Mouse (Mus musculus) heart, embryonic 10.5 days (tissue): ENCODE results near the gene Fstl3. TPM values are rescaled to one million over a fixed set of nuclear protein-coding genes. Genes with fewer than 3 reads are reported as not detected.
"Not testable (repeated sequence)": the region's sequence is repeated elsewhere in the genome, so short reads cannot be mapped to it uniquely, and the experiment has no call there.

Experiments
- DNase-seq: peaks from one replicate; pipeline ENCODE4 v3.0.0-alpha.2; 2017; ENCODE audit warnings: low spot score
- H3K27ac ChIP-seq: fragments of 300-500 bp; sonication (generic); 2 replicates; pipeline ENCODE4 v1.5.1; 2016; ENCODE audit warnings: mild to moderate bottlenecking
- H3K27me3 ChIP-seq: fragments of 300-500 bp; sonication (generic); 2 replicates; pipeline ENCODE4 v1.6.1; 2016; ENCODE audit warnings: mild to moderate bottlenecking; ENCODE audit not compliant: poor library complexity, insufficient read depth, severe bottlenecking
- H3K36me3 ChIP-seq: fragments of 300-500 bp; sonication (generic); 2 replicates; pipeline ENCODE4 v1.6.1; 2016; ENCODE audit warnings: mild to moderate bottlenecking, moderate library complexity
- H3K4me1 ChIP-seq: fragments of 300-500 bp; sonication (generic); 2 replicates; pipeline ENCODE4 v1.6.1; 2016; ENCODE audit warnings: mild to moderate bottlenecking
- H3K4me3 ChIP-seq: fragments of 300-500 bp; sonication (generic); 2 replicates; pipeline ENCODE4 v1.5.1; 2016; ENCODE audit warnings: mild to moderate bottlenecking, moderate library complexity
- H3K9me3 ChIP-seq: fragments of 300-500 bp; sonication (generic); 2 replicates; pipeline ENCODE4 v1.6.1; 2016; ENCODE audit warnings: mild to moderate bottlenecking, moderate library complexity
- WGBS: fragments of 180-500 bp; shearing (Covaris S2); methylation state at CpG from one replicate; pipeline ENCODE4 v1.1.7; 2016; 5-methylcytosine and 5-hydroxymethylcytosine counted together
- polyA plus RNA-seq: library from polyadenylated mRNA; unstranded; fragments of >200 nt; fragmentation: Nextera tagmentation; extraction: Ambion mirVana; gene quantifications from 2 replicates; pipeline ENCODE4 v1.2.1, GENCODE M21; 2016

The Fstl3 gene
- polyA plus RNA-seq, 1 experiment from 2014 or later: 7.9 TPM

- WGBS: 90% methylated on average over 3 of the region's 3 CpGs
- Histone ChIP-seq H3K4me1 (peaks cover 8% of the 10 kb centered on the region; the same call in 1 of the 2 replicates), H3K4me3 (peak overlapping the region; percentile 73), H3K27ac (no peak overlapping the region), H3K36me3 (peaks cover 45% of the 10 kb centered on the region), H3K9me3 (peaks cover 10% of the 10 kb centered on the region), H3K27me3 (no peaks in the 10 kb centered on the region)
- no peak for DNase-seq
Measured at GRCm38 (mm10) chr10:79745411-79745810, 31.7 kb upstream of the Fstl3 start.

DNA sequence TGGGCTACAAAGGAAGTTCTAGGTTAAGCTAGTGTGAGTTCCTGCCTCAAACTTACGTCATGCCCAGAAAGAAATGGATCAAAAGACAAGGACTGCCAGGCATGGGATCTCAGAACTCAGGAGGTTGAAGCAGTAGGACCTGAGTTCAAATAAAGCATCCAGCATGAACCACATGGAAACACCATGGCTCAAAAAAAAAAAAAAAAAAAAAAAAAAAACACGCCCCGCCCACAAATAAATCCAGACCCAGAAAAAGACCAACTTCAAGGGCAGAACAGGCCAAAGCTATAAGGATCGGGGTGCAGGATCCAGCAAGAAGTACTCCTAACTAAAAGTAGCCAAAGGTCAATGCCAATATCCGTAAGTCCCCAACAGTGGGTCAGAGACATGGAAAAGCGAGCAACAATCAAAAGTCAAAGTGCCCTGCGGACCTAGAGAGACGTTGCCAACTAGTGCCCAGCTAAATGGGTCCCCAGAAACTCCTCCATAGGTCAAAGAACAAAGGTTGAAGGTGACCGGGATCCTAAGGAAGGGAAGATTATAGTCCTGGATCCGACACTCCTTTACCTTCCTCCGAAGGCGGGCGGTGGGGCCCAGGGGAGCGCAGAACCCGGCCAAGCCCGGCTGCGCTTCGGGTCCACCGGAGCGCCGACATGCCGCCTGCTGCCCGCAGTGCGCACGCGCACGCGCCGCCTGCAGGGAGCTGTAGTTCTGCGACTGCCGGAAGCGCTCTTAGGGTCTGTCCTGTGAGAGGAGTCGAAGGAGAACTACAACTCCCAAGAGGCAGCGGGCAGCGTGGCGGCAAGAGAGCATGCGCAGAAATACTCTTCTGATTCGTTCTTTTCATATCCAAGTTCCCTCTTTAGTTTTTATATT lies 30.9 kb upstream of the Fstl3 start, which contains the start of gene Polrmt:
Polrmt (minus strand) TSS at position 684 of the 876 bp plus-strand sequence.
- H3K9me3 ChIP-seq: peaks cover 2% of the 10 kb centered on the region; the same call in 1 of the 2 replicates
- H3K4me1 ChIP-seq: peaks cover 8% of the 10 kb centered on the region; the same call in 1 of the 2 replicates
- peak within 1 kb of the TSS; percentile 73 for H3K4me3 ChIP-seq
- H3K27ac ChIP-seq: peak within 1 kb of the TSS; percentile 82
- H3K27me3 ChIP-seq: no peaks in the 10 kb centered on the region
- peak; percentile 99 for DNase-seq
- WGBS: 3% methylated on average over 38 of the region's 38 CpGs
- H3K36me3 ChIP-seq: peaks cover 38% of the 10 kb centered on the region

DNA sequence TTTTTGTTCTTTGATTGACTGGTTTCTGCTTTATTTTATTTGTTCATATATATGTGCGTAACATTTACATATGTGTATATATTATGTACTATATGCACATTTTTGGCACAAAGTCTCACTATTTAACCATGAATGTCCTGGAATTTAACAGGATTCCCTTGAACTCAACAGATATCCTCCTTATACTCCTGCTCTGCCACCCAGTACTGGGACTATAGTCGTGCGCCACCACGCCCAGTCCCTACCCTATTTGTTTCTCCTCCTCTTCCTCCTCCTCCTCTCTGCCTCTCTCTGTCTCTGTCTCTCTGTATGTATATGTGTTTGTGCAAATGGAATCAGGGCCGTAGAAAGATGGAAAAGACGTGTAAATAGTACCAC lies 30.3 kb upstream of the Fstl3 start:
- H3K4me3 ChIP-seq: peak overlapping the region; percentile 73
- H3K27ac ChIP-seq: peak overlapping the region; percentile 56; the same call in 1 of the 2 replicates
- peaks cover 32% of the 10 kb centered on the region for H3K36me3 ChIP-seq
- 23% methylated on average over 6 of the region's 6 CpGs for WGBS
- no peak for DNase-seq
- H3K27me3 ChIP-seq: no peaks in the 10 kb centered on the region; the same call in 1 of the 2 replicates
- peaks cover 12% of the 10 kb centered on the region; the same call in 1 of the 2 replicates for H3K4me1 ChIP-seq
- H3K9me3 ChIP-seq: no peaks in the 10 kb centered on the region

DNA sequence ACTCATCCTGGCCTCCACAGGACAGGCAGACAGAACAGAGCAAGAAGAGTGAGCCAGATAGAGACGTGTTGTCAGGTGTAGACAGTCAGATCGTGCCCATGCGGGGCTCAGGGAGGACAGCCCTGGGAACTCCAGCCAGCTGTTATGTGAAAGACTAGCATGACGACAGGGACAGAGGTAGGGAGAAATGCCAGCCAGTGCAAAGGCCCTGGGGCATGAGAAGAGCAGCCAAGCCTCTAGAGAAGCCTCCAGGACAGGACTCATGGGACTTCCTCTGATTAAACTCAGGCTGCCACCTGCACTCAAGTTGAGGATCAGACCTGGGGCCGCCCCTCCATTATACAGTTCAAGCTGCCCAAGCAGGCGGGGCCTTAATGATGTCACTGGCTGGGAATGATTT lies 28.6 kb upstream of the Fstl3 start:
- WGBS: 77% methylated on average over 6 of the region's 6 CpGs
- H3K27ac ChIP-seq: no peak overlapping the region
- no peaks in the 10 kb centered on the region for H3K9me3 ChIP-seq
- no peak for DNase-seq
- H3K36me3 ChIP-seq: peaks cover 15% of the 10 kb centered on the region
- no peaks in the 10 kb centered on the region; the same call in 1 of the 2 replicates for H3K27me3 ChIP-seq
- H3K4me1 ChIP-seq: peaks cover 12% of the 10 kb centered on the region; the same call in 1 of the 2 replicates
- no peak overlapping the region for H3K4me3 ChIP-seq

DNA sequence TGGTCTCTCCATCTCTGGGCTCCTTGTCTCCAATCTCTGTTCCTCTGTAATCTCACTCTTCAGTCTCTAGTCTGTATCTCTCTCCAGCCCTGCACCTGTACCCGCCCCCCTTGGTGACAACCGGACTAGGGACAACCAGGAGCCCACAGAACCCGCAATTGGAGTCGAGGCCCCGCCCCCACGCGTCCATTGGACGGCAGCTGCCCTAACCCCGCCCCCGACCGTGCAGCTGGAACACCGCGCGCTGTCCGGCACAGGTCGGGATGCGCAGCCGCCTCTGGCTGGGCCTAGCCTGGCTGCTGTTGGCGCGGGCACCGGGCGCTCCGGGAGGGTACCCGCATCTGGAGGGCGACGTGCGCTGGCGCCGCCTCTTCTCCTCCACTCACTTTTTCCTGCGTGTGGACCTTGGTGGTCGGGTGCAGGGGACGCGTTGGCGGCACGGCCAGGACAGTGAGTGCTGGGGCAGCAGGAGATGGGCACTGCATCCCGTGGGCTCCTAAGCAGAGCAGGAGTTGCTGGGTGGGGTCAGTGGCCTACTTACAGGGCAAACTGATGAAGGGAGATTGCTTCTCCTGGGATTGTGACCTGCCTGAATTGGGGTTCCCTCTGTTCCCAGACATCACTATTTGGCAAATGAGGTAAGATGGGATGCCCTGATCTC lies 22.1 kb upstream of the Fstl3 start, which contains the start of gene Fgf22:
Fgf22 (plus strand) TSS at position 221 of the 661 bp plus-strand sequence.
- peaks cover 16% of the 10 kb centered on the region for H3K4me1 ChIP-seq
- peaks cover 42% of the 10 kb centered on the region for H3K36me3 ChIP-seq
- H3K4me3 ChIP-seq: peak within 1 kb of the TSS; percentile 57
- 3% methylated on average over 36 of the region's 36 CpGs for WGBS
- DNase-seq: no peak
- H3K27me3 ChIP-seq: peaks cover 10% of the 10 kb centered on the region; the same call in 1 of the 2 replicates
- H3K27ac ChIP-seq: peak within 1 kb of the TSS; percentile 29; the same call in 1 of the 2 replicates
- no peaks in the 10 kb centered on the region for H3K9me3 ChIP-seq

DNA sequence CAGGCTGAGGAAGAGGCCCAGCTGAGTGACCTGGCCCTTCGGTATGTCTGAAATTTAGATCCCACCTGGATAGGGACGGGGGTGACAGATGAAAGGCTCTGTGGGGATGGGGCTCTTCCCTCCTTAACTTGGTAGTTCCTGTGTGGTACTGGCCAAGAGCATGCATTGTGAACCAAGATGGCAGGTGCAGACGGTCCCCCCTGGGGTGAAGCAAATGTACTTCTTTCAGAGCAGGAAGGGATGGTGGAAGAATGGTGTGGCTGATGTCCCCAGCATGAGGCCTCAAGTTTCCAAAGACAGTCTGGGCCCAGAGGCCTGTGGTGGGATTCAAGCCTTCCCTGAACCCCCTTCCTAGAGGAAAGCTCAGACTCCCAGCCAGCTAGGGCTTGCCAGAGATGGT lies 21.2 kb upstream of the Fstl3 start:
- peaks cover 51% of the 10 kb centered on the region for H3K36me3 ChIP-seq
- peaks cover 16% of the 10 kb centered on the region for H3K4me1 ChIP-seq
- H3K27ac ChIP-seq: no peak overlapping the region
- DNase-seq: no peak
- peaks cover 10% of the 10 kb centered on the region; the same call in 1 of the 2 replicates for H3K27me3 ChIP-seq
- no peak overlapping the region for H3K4me3 ChIP-seq
- WGBS: 78% methylated on average over 3 of the region's 3 CpGs
- no peaks in the 10 kb centered on the region for H3K9me3 ChIP-seq

DNA sequence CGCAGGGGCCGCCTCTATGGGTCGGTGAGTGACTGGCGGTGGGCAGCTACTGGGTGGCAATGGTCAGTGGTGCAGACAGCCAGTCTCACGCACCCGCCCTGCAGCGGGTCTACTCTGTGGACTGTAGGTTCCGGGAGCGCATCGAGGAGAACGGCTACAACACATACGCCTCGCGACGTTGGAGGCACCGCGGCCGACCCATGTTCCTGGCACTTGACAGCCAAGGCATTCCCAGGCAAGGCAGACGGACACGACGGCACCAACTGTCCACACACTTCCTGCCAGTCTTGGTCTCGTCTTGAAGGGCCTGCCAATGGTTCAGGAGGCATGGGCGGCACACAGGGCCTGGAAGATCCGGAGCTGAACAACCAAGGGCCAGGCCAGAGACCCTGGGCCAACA lies 20.4 kb upstream of the Fstl3 start:
- no peak overlapping the region for H3K4me3 ChIP-seq
- DNase-seq: no peak
- peaks cover 14% of the 10 kb centered on the region for H3K4me1 ChIP-seq
- WGBS: 88% methylated on average over 24 of the region's 24 CpGs
- no peak overlapping the region for H3K27ac ChIP-seq
- peaks cover 10% of the 10 kb centered on the region; the same call in 1 of the 2 replicates for H3K27me3 ChIP-seq
- peaks cover 59% of the 10 kb centered on the region for H3K36me3 ChIP-seq
- no peaks in the 10 kb centered on the region for H3K9me3 ChIP-seq

GRCm38 (mm10) chr10:79759675-79760074 lies 17.4 kb upstream of the Fstl3 start:
- not testable (repeated sequence) for H3K4me3 ChIP-seq, H3K27ac ChIP-seq, H3K9me3 ChIP-seq, DNase-seq, H3K27me3 ChIP-seq
- WGBS: 95% methylated on average over 1 of the region's 1 CpGs
- peaks cover 74% of the 10 kb centered on the region for H3K36me3 ChIP-seq
- peaks cover 33% of the 10 kb centered on the region for H3K4me1 ChIP-seq

- DNase-seq: no peak
- no peak overlapping the region for H3K4me3 ChIP-seq
- H3K27me3 ChIP-seq: 0 out of 2 replicates have a peak, but pooled peaks cover 8% of the 10 kb centered on the region
- no peaks in the 10 kb centered on the region for H3K9me3 ChIP-seq
- WGBS: 92% methylated on average over 11 of the region's 11 CpGs
- H3K4me1 ChIP-seq: peaks cover 33% of the 10 kb centered on the region
- H3K27ac ChIP-seq: no peak overlapping the region
- H3K36me3 ChIP-seq: peaks cover 75% of the 10 kb centered on the region
Measured at GRCm38 (mm10) chr10:79760603-79761143, 16.4 kb upstream of the Fstl3 start.

DNA sequence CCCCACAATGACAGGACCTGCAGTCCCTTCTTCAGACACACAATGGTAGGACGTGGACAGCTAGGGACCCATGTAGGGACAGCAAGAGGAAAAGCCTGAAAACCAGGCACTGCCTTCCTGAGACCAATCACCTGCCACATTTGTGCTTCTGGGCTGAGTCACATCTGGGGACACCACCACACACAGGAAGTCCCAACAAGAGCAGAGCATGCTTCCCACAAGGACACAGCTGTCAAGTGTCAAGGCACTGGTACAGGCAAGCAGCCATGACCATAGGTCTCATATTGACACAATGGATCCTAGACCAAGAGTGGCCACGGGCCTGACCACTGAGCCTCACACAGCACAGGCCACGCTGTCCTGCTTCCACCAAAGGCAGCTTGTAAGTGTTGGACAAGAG lies 14.2 kb upstream of the Fstl3 start:
- no peak overlapping the region for H3K4me3 ChIP-seq
- no peak for DNase-seq
- H3K36me3 ChIP-seq: peaks cover 54% of the 10 kb centered on the region
- no peaks in the 10 kb centered on the region for H3K9me3 ChIP-seq
- peaks cover 44% of the 10 kb centered on the region for H3K4me1 ChIP-seq
- no peak overlapping the region for H3K27ac ChIP-seq
- 80% methylated on average over 3 of the region's 3 CpGs for WGBS
- no peaks in the 10 kb centered on the region for H3K27me3 ChIP-seq

DNA sequence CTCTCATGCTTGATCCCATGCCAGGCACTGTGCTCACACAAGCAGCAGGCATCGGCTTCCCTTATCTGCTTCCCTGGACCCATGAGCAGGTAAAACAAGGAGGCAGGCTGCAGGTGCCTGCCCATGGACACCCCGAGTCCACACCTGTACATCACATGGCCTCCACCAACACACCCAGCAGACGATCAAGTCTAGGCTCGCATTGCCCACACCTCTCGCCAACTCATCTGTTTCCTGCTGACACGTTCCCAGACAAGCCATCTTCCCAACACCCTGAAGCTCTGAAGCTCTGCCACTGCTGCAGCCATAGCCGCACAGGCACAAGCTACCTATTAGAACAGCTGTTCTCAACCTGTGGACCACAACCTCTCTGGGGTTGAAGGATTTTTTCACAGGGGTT lies 12.8 kb upstream of the Fstl3 start:
- Histone ChIP-seq H3K4me3 (0 out of 2 replicates have a peak overlapping the region, but pooled peaks have one; percentile 5), H3K27me3 (no peaks in the 10 kb centered on the region), H3K27ac (no peak overlapping the region), H3K9me3 (no peaks in the 10 kb centered on the region), H3K4me1 (peaks cover 47% of the 10 kb centered on the region), H3K36me3 (peaks cover 40% of the 10 kb centered on the region)
- no peak for DNase-seq
- WGBS: 82% methylated on average over 7 of the region's 7 CpGs

DNA sequence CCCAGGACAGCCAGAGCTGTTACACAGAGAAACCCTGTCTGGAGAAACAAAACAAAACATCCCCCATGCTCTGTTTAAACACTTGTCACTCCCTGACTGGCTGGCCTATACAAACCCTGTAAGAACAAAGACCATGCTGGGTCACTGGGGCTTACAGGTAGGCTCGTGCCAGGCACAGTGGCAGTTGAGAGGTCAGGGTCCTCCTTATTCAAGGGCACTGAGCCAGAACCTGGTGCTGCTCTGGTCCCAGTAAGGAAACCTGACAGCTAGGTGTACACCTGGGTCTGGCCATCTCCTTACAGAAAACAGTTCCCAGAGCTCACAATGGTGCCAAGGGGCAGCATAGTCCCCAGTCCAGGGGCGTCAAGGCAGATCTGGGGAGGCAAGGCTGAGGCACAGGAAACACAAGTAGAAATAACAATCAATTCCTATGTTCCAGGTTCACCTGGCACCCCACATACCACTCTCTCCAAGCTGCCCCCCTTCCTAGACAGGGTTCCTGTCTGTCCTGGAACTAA lies 11.8 kb upstream of the Fstl3 start:
- Histone ChIP-seq H3K36me3 (peaks cover 32% of the 10 kb centered on the region), H3K27ac (0 out of 2 replicates have a peak overlapping the region, but pooled peaks have one; percentile 49), H3K9me3 (no peaks in the 10 kb centered on the region), H3K4me1 (peaks cover 47% of the 10 kb centered on the region), H3K27me3 (peaks cover under 1% of the 10 kb centered on the region; the same call in 1 of the 2 replicates), H3K4me3 (peak overlapping the region; percentile 77)
- DNase-seq: no peak
- WGBS: 81% methylated on average over 2 of the region's 2 CpGs
